Mouse (Mus musculus) embryo, embryonic 11.5 days (tissue): ENCODE results near the gene Plpp7.

Source experiments
- DNase-seq: peaks from one replicate; pipeline ENCODE4 v3.0.0-alpha.2; 2012; ENCODE audit warnings: low read depth, low spot score

Gene Plpp7

GRCm38 (mm10) chr2:32068811-32069607 lies 26.3 kb upstream of the Plpp7 start:
- DNase-seq, result no peak

- no peak for DNase-seq
These were observed 24.6 kb upstream of the Plpp7 start for GRCm38 (mm10) chr2:32070747-32071146.

GRCm38 (mm10) chr2:32074404-32074803 lies 20.9 kb upstream of the Plpp7 start:
- DNase-seq, result no peak

GRCm38 (mm10) chr2:32075368-32075767 lies 20.0 kb upstream of the Plpp7 start:
- DNase-seq, result no peak

- DNase-seq, result no peak
These were observed 17.6 kb upstream of the Plpp7 start for GRCm38 (mm10) chr2:32077744-32078143.

GRCm38 (mm10) chr2:32078522-32078921 lies 16.8 kb upstream of the Plpp7 start:
- no peak for DNase-seq

GRCm38 (mm10) chr2:32079191-32079725 lies 16.1 kb upstream of the Plpp7 start:
- no peak for DNase-seq

GRCm38 (mm10) chr2:32080681-32081080 lies 14.6 kb upstream of the Plpp7 start:
- no peak for DNase-seq

GRCm38 (mm10) chr2:32081296-32081929 lies 13.9 kb upstream of the Plpp7 start:
- DNase-seq, result no peak

- DNase-seq, result no peak
These were observed 13.1 kb upstream of the Plpp7 start for GRCm38 (mm10) chr2:32082229-32082628.

GRCm38 (mm10) chr2:32083159-32084011 lies 11.9 kb upstream of the Plpp7 start:
- no peak for DNase-seq

GRCm38 (mm10) chr2:32084111-32084871 lies 11.0 kb upstream of the Plpp7 start, which contains the start of gene Fam78a:
TSS of gene Fam78a (minus strand) at chr2:32084857.
- no peak for DNase-seq

- no peak for DNase-seq
These were observed 10.5 kb upstream of the Plpp7 start for GRCm38 (mm10) chr2:32084872-32085199.

GRCm38 (mm10) chr2:32085231-32085630 lies 10.1 kb upstream of the Plpp7 start:
- DNase-seq, result no peak

GRCm38 (mm10) chr2:32087606-32088005 lies 7.7 kb upstream of the Plpp7 start:
- no peak for DNase-seq

- no peak for DNase-seq
These were observed 6.9 kb upstream of the Plpp7 start for GRCm38 (mm10) chr2:32088372-32088981.

GRCm38 (mm10) chr2:32089606-32090005 lies 5.7 kb upstream of the Plpp7 start:
- no peak for DNase-seq

- DNase-seq, result no peak
These were observed 5.2 kb upstream of the Plpp7 start for GRCm38 (mm10) chr2:32090145-32090544.

GRCm38 (mm10) chr2:32091956-32092355 lies 3.4 kb upstream of the Plpp7 start:
- DNase-seq, result no peak

- DNase-seq, result no peak
These were observed 1.2 kb upstream of the Plpp7 start for GRCm38 (mm10) chr2:32094001-32094707.
